Mouse (Mus musculus): Measurements from ENCODE around the gene St6galnac4.

DNA sequence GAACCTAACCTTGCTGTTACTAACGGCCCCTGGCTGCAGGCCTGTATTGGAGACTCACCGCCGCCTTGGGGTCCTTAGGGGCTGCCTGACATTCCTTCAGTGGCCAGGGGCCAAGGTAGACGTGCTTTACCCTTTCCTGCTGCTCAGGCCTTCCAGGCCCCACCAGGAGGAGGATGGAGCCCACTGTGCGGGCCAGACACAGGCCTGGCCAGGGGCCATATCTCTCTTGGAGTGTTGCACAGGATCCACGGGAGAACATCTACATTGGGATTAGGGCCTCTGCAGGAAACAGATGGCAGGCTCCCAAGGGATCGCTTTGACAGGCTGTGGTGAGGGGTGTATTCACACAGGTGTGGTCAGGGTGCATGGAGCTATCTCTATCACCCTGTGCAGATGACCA, 55.9 kb downstream of the St6galnac4 start:
- TF ChIP-seq CTCF (IDR thresholded peaks at IDR 0.05; ENCODE audit: low read depth, low read length) (no peak), TAL1 (conservative IDR thresholded peaks at IDR 0.05; ENCODE audit: low read depth, low read length) (no peak), GATA1 (IDR thresholded peaks at IDR 0.05; ENCODE audit: borderline replicate concordance, low read length) (no peak), POLR2AphosphoS5 (IDR thresholded peaks at IDR 0.05; ENCODE audit: insufficient replicate concordance, low read depth, low read length) (no peak)
